Mouse (Mus musculus): ENCODE data around the gene Cd96. TPM values are rescaled to one million over a fixed set of nuclear protein-coding genes. Genes with fewer than 3 reads are reported as not detected.
A peak's percentile ranks its signal among the peaks of the same experiment; 100 is the strongest.

The Cd96 gene
- polyA plus RNA-seq, 2 experiments = 0.41 to 0.50 TPM

- Histone ChIP-seq H3K4me3 (replicated peaks; ENCODE audit: low read length) (no peak overlapping the region), H3K27ac (replicated peaks; ENCODE audit: low read depth, low read length) (no peak overlapping the region), H3K9ac (ENCODE audit: low read depth, low read length, severe bottlenecking) (no peak overlapping the region), H3K4me2 (replicated peaks; ENCODE audit: low read depth, low read length, severe bottlenecking) (no peak overlapping the region), H3K36me3 (ENCODE audit: control insufficient read depth, insufficient read depth, low read length) (no peaks in the 10 kb centered on the region), H3K4me1 (ENCODE audit: control insufficient read depth, insufficient read depth, low read length) (peaks cover 11% of the 10 kb centered on the region; the same call in 1 of the 2 replicates), H3K27me3 (ENCODE audit: control insufficient read depth, insufficient read depth, low read length) (no peaks in the 10 kb centered on the region), H3K9me3 (ENCODE audit: control insufficient read depth, low read length) (no peaks in the 10 kb centered on the region)
- 22% methylated on average over 1 of the region's 1 CpGs for WGBS
- no peak for ATAC-seq (ENCODE audit: low FRiP score, low read depth)
- TF ChIP-seq POLR2A (IDR thresholded peaks at IDR 0.05; ENCODE audit: borderline replicate concordance, extremely low read depth, insufficient read depth, insufficient read length) = no peak
- peak; percentile 5 for DNase-seq (ENCODE audit: low spot score)
Measured at GRCm38 (mm10) chr16:46011696-46012095, 108.4 kb downstream of the Cd96 start.

GRCm38 (mm10) chr16:46010906-46011220 is 109.2 kb downstream of the Cd96 start:
- DNase-seq (ENCODE audit: low spot score) (peak; percentile 11), ATAC-seq (ENCODE audit: low FRiP score, low read depth) (no peak; the same call in 1 of the 2 replicates)
- Histone ChIP-seq H3K9me3 (ENCODE audit: control insufficient read depth, low read length) (no peaks in the 10 kb centered on the region), H3K36me3 (ENCODE audit: control insufficient read depth, insufficient read depth, low read length) (no peaks in the 10 kb centered on the region), H3K4me1 (ENCODE audit: control insufficient read depth, insufficient read depth, low read length) (peaks cover 11% of the 10 kb centered on the region; the same call in 1 of the 2 replicates), H3K4me2 (replicated peaks; ENCODE audit: low read depth, low read length, severe bottlenecking) (peak overlapping the region; percentile 94), H3K27me3 (ENCODE audit: control insufficient read depth, insufficient read depth, low read length) (no peaks in the 10 kb centered on the region), H3K4me3 (replicated peaks; ENCODE audit: low read length) (peak overlapping the region; percentile 64), H3K9ac (ENCODE audit: low read depth, low read length, severe bottlenecking) (peak overlapping the region; percentile 65), H3K27ac (replicated peaks; ENCODE audit: low read depth, low read length) (peak overlapping the region; percentile 56)
- 9% methylated on average over 5 of the region's 5 CpGs for WGBS
- no peak for TF ChIP-seq POLR2A (IDR thresholded peaks at IDR 0.05; ENCODE audit: borderline replicate concordance, extremely low read depth, insufficient read depth, insufficient read length)

GRCm38 (mm10) chr16:46010153-46010905 is 109.7 kb downstream of the Cd96 start, which contains the start of gene Plcxd2:
Plcxd2 (minus strand) TSS chr16:46010218.
- TF ChIP-seq POLR2A (IDR thresholded peaks at IDR 0.05; ENCODE audit: borderline replicate concordance, extremely low read depth, insufficient read depth, insufficient read length) = peak; percentile 95; the same call in 1 of the 2 replicates
- peaks cover 11% of the 10 kb centered on the region; the same call in 1 of the 2 replicates for H3K4me1 ChIP-seq (ENCODE audit: control insufficient read depth, insufficient read depth, low read length)
- peak within 1 kb of the TSS; percentile 64 for H3K4me3 ChIP-seq (replicated peaks; ENCODE audit: low read length)
- ATAC-seq (ENCODE audit: low FRiP score, low read depth) (peak; percentile 99), DNase-seq (ENCODE audit: low spot score) (peak; percentile 98)
- H3K9ac ChIP-seq (ENCODE audit: low read depth, low read length, severe bottlenecking) = peak within 1 kb of the TSS; percentile 65
- H3K27me3 ChIP-seq (ENCODE audit: control insufficient read depth, insufficient read depth, low read length) = no peaks in the 10 kb centered on the region
- no peaks in the 10 kb centered on the region for H3K36me3 ChIP-seq (ENCODE audit: control insufficient read depth, insufficient read depth, low read length)
- H3K4me2 ChIP-seq (replicated peaks; ENCODE audit: low read depth, low read length, severe bottlenecking) = peak within 1 kb of the TSS; percentile 94
- no peaks in the 10 kb centered on the region for H3K9me3 ChIP-seq (ENCODE audit: control insufficient read depth, low read length)
- WGBS = under 1% methylated on average over 35 of the region's 39 CpGs
- H3K27ac ChIP-seq (replicated peaks; ENCODE audit: low read depth, low read length) = peak within 1 kb of the TSS; percentile 56

GRCm38 (mm10) chr16:46009717-46010116 is 110.3 kb downstream of the Cd96 start:
- H3K9me3 ChIP-seq (ENCODE audit: control insufficient read depth, low read length) = no peaks in the 10 kb centered on the region
- peaks cover 11% of the 10 kb centered on the region; the same call in 1 of the 2 replicates for H3K4me1 ChIP-seq (ENCODE audit: control insufficient read depth, insufficient read depth, low read length)
- peak overlapping the region; percentile 94 for H3K4me2 ChIP-seq (replicated peaks; ENCODE audit: low read depth, low read length, severe bottlenecking)
- TF ChIP-seq POLR2A (IDR thresholded peaks at IDR 0.05; ENCODE audit: borderline replicate concordance, extremely low read depth, insufficient read depth, insufficient read length) = no peak
- no peaks in the 10 kb centered on the region for H3K36me3 ChIP-seq (ENCODE audit: control insufficient read depth, insufficient read depth, low read length)
- no peak for ATAC-seq (ENCODE audit: low FRiP score, low read depth)
- H3K9ac ChIP-seq (ENCODE audit: low read depth, low read length, severe bottlenecking) = peak overlapping the region; percentile 65
- H3K4me3 ChIP-seq (replicated peaks; ENCODE audit: low read length) = peak overlapping the region; percentile 64
- no peaks in the 10 kb centered on the region for H3K27me3 ChIP-seq (ENCODE audit: control insufficient read depth, insufficient read depth, low read length)
- WGBS = under 1% methylated on average over 13 of the region's 13 CpGs
- H3K27ac ChIP-seq (replicated peaks; ENCODE audit: low read depth, low read length) = no peak overlapping the region
- DNase-seq (ENCODE audit: low spot score) = no peak

GRCm38 (mm10) chr16:46008766-46009165 is 111.3 kb downstream of the Cd96 start:
- Histone ChIP-seq H3K4me1 (ENCODE audit: control insufficient read depth, insufficient read depth, low read length) (peaks cover 11% of the 10 kb centered on the region; the same call in 1 of the 2 replicates), H3K36me3 (ENCODE audit: control insufficient read depth, insufficient read depth, low read length) (no peaks in the 10 kb centered on the region), H3K4me3 (replicated peaks; ENCODE audit: low read length) (peak overlapping the region; percentile 64), H3K27ac (replicated peaks; ENCODE audit: low read depth, low read length) (no peak overlapping the region), H3K4me2 (replicated peaks; ENCODE audit: low read depth, low read length, severe bottlenecking) (peak overlapping the region; percentile 94), H3K9me3 (ENCODE audit: control insufficient read depth, low read length) (no peaks in the 10 kb centered on the region), H3K27me3 (ENCODE audit: control insufficient read depth, insufficient read depth, low read length) (no peaks in the 10 kb centered on the region), H3K9ac (ENCODE audit: low read depth, low read length, severe bottlenecking) (no peak overlapping the region)
- ATAC-seq (ENCODE audit: low FRiP score, low read depth) (no peak), DNase-seq (ENCODE audit: low spot score) (no peak)
- TF ChIP-seq POLR2A (IDR thresholded peaks at IDR 0.05; ENCODE audit: borderline replicate concordance, extremely low read depth, insufficient read depth, insufficient read length) = no peak
- WGBS = 60% methylated on average over 3 of the region's 3 CpGs
